Mouse (Mus musculus) heart, embryonic 15.5 days (tissue): ENCODE measurements around the gene Ceacam1. TPM values are rescaled to one million over a fixed set of nuclear protein-coding genes. Genes with fewer than 3 reads are reported as not detected.
A peak's percentile ranks its signal among the peaks of the same experiment; 100 is the strongest.

Experiments
- ATAC-seq: fragments of 200-750 bp; cut with Nextera tagmentation; replicated peaks from 2 replicates; pipeline ENCODE4 v1.8.0; 2017; ENCODE audit warnings: low read depth, moderate TSS enrichment; ENCODE audit not compliant: insufficient number of reproducible peaks, insufficient read depth, low FRiP score
- H3K27ac ChIP-seq: fragments of 300-500 bp; sonication (generic); 2 replicates; pipeline ENCODE4 v1.5.1; 2015; ENCODE audit warnings: mild to moderate bottlenecking, inconsistent platforms
- H3K27me3 ChIP-seq: fragments of 300-500 bp; sonication (generic); 2 replicates; pipeline ENCODE4 v1.6.1; 2015; ENCODE audit warnings: inconsistent platforms
- H3K36me3 ChIP-seq: fragments of 300-500 bp; sonication (generic); 2 replicates; pipeline ENCODE4 v1.6.1; 2015; ENCODE audit warnings: mild to moderate bottlenecking, inconsistent platforms
- H3K4me1 ChIP-seq: fragments of 300-500 bp; sonication (generic); replicated peaks from 2 replicates; pipeline ENCODE4 v1.6.1; 2015; ENCODE audit warnings: inconsistent platforms
- H3K4me2 ChIP-seq: fragments of 300-500 bp; sonication (generic); 2 replicates; pipeline ENCODE4 v1.6.1; 2015; ENCODE audit warnings: inconsistent platforms, mild to moderate bottlenecking, moderate library complexity
- H3K4me3 ChIP-seq: fragments of 300-500 bp; sonication (generic); 2 replicates; pipeline ENCODE4 v1.5.1; 2015; ENCODE audit warnings: mild to moderate bottlenecking, inconsistent platforms
- H3K9ac ChIP-seq: fragments of 300-500 bp; sonication (generic); 2 replicates; pipeline ENCODE4 v1.6.1; 2015; ENCODE audit warnings: mild to moderate bottlenecking, inconsistent platforms
- H3K9me3 ChIP-seq: fragments of 300-500 bp; sonication (generic); replicated peaks from 2 replicates; pipeline ENCODE4 v1.6.1; 2016; ENCODE audit warnings: inconsistent platforms
- WGBS: fragments of 180-500 bp; shearing (Covaris S2); methylation state at CpG from one replicate; pipeline ENCODE4 v1.1.7; 2015; ENCODE audit warnings: mixed read lengths; 5-methylcytosine and 5-hydroxymethylcytosine counted together
- polyA plus RNA-seq: library from polyadenylated mRNA; unstranded; fragments of >200 nt; fragmentation: Nextera tagmentation; extraction: Ambion mirVana; gene quantifications from 2 replicates; pipeline ENCODE4 v1.2.1, GENCODE M21; 2015

The Ceacam1 gene
- polyA plus RNA-seq, 1 experiment from 2014 or later, result 3.0 TPM

- Histone ChIP-seq H3K27me3 (no peaks in the 10 kb centered on the region), H3K36me3 (no peaks in the 10 kb centered on the region), H3K4me1 (0 out of 2 replicates have a peak, but pooled peaks cover 4% of the 10 kb centered on the region), H3K4me3 (no peak overlapping the region), H3K9me3 (no peaks in the 10 kb centered on the region), H3K4me2 (no peak overlapping the region), H3K27ac (peak overlapping the region; percentile 52), H3K9ac (no peak overlapping the region)
- 77% methylated on average over 2 of the region's 2 CpGs for WGBS
- no peak for ATAC-seq
Measured at GRCm38 (mm10) chr7:25436704-25437103, 40.7 kb downstream of the Ceacam1 start.

DNA sequence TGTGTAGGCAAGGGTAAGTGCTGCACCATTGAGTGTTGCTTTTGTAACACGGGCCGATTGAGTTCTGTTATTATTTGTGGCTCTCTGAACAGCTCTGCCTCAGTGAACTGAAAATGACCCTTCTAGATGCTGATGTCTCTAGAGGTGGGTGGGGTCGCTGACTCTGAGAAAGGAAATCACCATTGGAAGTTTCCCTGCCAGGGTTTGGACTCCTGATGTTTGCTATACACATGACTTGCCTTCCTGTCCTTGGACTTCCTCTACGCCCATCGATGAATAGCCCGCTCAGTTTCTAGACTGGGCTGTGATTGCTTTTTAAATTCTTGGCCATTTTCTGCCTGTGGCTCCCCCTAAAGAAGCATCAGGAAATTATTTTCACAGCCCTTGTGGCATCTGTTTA, 41.2 kb downstream of the Ceacam1 start:
- Histone ChIP-seq H3K9me3 (no peaks in the 10 kb centered on the region), H3K36me3 (no peaks in the 10 kb centered on the region), H3K4me2 (no peak overlapping the region), H3K27me3 (no peaks in the 10 kb centered on the region), H3K4me1 (0 out of 2 replicates have a peak, but pooled peaks cover 4% of the 10 kb centered on the region), H3K9ac (no peak overlapping the region), H3K27ac (peak overlapping the region; percentile 52), H3K4me3 (no peak overlapping the region)
- ATAC-seq, result no peak
- WGBS, result 74% methylated on average over 6 of the region's 6 CpGs

GRCm38 (mm10) chr7:25435546-25435851, 41.9 kb downstream of the Ceacam1 start:
- Histone ChIP-seq H3K4me1 (0 out of 2 replicates have a peak, but pooled peaks cover 4% of the 10 kb centered on the region), H3K27me3 (no peaks in the 10 kb centered on the region), H3K36me3 (no peaks in the 10 kb centered on the region), H3K4me3 (no peak overlapping the region), H3K9me3 (no peaks in the 10 kb centered on the region), H3K4me2 (no peak overlapping the region), H3K27ac (no peak overlapping the region; the same call in 1 of the 2 replicates), H3K9ac (no peak overlapping the region)
- no peak for ATAC-seq
- WGBS, result 70% methylated on average over 2 of the region's 2 CpGs

DNA sequence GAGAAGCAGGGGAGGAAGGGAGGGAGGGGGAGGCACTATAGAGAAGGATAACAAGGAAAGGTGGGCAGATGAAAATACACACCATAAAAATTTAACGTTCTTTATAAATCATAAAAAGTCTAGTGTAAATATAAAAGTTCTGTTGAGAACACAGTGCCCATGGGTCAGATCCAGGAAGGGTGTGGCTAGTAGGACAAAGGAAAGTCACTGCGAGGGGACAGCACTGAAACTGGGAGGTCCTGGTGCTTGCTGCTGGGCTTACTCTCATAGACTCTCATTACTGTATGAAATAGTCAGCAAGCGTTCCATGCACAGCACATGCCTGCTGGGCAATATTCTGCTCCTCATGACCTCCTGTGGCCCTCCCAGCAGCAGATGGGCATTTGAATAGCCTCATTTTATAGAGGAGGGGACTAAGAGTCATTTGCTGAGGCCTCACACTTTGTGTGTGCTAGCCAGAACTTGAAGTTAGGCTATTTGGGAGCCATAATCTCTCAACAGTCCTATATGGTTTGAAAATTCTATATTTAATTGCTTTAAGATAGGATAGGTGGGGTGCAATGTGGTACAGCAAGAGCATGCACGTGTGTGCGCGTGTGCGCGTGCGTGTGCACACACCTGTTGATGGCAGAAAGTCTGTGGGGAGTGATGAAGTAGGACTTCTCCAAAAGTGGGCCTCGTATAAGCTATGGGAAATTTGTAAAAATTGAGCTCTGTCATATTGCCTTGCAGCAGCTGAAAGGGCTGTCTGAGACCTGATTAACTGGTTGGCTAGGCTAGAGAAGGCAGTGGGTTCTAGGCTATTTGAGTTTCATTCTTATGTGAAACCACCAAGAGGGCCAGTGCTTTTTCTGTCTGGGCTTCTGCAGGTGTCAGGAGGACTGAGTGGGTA, 42.5 kb downstream of the Ceacam1 start:
- Histone ChIP-seq H3K36me3 (no peaks in the 10 kb centered on the region), H3K9ac (no peak overlapping the region), H3K4me3 (no peak overlapping the region), H3K9me3 (no peaks in the 10 kb centered on the region), H3K4me1 (0 out of 2 replicates have a peak, but pooled peaks cover 4% of the 10 kb centered on the region), H3K27me3 (no peaks in the 10 kb centered on the region), H3K4me2 (no peak overlapping the region), H3K27ac (no peak overlapping the region)
- no peak for ATAC-seq
- WGBS, result 83% methylated on average over 10 of the region's 10 CpGs

GRCm38 (mm10) chr7:25433781-25434560, 43.4 kb downstream of the Ceacam1 start:
- Histone ChIP-seq H3K9me3 (no peaks in the 10 kb centered on the region), H3K4me3 (no peak overlapping the region), H3K9ac (no peak overlapping the region), H3K4me2 (no peak overlapping the region), H3K4me1 (0 out of 2 replicates have a peak, but pooled peaks cover 4% of the 10 kb centered on the region), H3K36me3 (no peaks in the 10 kb centered on the region), H3K27me3 (no peaks in the 10 kb centered on the region), H3K27ac (peak overlapping the region; percentile 26)
- no peak for ATAC-seq
- 84% methylated on average over 9 of the region's 9 CpGs for WGBS

GRCm38 (mm10) chr7:25433007-25433541, 44.3 kb downstream of the Ceacam1 start:
- H3K27ac ChIP-seq, result peak overlapping the region; percentile 56
- H3K4me3 ChIP-seq, result no peak overlapping the region
- ATAC-seq, result peak; percentile 50
- 21% methylated on average over 5 of the region's 5 CpGs for WGBS
- no peaks in the 10 kb centered on the region for H3K36me3 ChIP-seq
- H3K9me3 ChIP-seq, result no peaks in the 10 kb centered on the region
- no peak overlapping the region for H3K4me2 ChIP-seq
- 0 out of 2 replicates have a peak, but pooled peaks cover 4% of the 10 kb centered on the region for H3K4me1 ChIP-seq
- H3K9ac ChIP-seq, result no peak overlapping the region
- H3K27me3 ChIP-seq, result no peaks in the 10 kb centered on the region

DNA sequence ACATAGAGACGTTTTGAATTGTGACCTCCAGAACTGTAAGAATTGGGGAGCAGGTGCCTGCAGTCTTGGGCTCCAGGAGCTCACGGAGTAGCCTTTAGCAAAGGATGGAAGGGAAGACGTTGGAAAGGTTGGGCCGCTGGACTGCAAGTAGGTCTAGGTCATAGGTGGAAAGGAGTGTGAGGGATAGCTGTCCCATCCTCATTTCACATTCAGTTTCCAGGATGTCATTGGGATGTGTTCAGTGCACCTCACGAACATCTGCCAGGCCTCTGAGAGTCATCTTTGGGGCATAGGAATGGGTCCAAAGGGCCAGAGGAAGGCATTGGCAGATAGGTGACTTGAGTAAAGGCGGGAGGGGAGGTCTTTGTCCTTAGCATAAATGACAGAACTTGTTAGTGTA, 45.0 kb downstream of the Ceacam1 start:
- H3K4me2 ChIP-seq, result no peak overlapping the region
- no peak for ATAC-seq
- no peaks in the 10 kb centered on the region for H3K27me3 ChIP-seq
- no peaks in the 10 kb centered on the region for H3K36me3 ChIP-seq
- peak overlapping the region; percentile 56; the same call in 1 of the 2 replicates for H3K27ac ChIP-seq
- WGBS, result 84% methylated on average over 6 of the region's 6 CpGs
- no peak overlapping the region for H3K9ac ChIP-seq
- H3K4me1 ChIP-seq, result 0 out of 2 replicates have a peak, but pooled peaks cover 4% of the 10 kb centered on the region
- no peak overlapping the region for H3K4me3 ChIP-seq
- H3K9me3 ChIP-seq, result no peaks in the 10 kb centered on the region

DNA sequence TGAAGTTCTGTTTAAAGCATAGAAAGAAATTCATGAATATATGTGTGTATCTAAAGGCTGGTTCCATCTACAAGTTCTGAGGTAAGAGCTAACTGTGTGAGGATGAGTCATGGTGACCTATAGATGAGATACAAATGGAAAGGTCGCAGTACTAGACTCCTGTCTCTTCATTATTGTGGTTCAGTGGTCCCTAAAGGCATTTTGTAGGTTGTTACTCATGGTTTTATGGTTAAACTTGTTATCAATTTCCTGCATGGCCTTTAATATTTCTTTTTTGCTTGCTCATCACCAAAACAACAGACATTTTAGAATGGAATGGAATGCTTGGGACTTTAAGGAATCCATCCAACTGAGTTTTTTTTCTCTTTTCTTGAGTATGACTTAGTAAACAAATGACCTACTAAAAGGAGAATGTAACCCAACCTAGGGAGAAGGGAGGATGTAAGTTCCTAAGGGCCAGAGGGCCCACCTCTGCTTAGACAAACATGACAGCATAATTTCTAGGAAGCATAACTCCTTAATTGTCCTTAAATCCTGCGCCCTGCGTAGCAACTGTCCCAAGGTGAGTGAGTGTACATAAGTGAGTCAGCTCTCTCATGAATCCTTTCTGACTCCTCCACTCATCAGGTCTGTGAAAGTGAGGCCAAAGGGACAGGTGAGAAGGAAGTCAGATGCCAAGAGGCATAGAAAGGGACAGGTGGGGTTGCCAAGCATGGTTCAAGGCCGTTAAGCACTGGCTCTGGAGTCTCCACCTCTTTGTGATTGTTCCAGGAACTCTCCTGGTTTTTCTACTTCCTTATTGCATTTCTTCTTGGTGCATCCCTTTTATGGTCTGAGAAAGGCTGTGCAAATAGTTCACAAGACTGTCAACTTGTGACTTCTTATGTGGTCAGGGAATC, 47.3 kb downstream of the Ceacam1 start:
- Histone ChIP-seq H3K4me2 (no peak overlapping the region), H3K27me3 (no peaks in the 10 kb centered on the region), H3K9me3 (no peaks in the 10 kb centered on the region), H3K36me3 (no peaks in the 10 kb centered on the region), H3K4me1 (0 out of 2 replicates have a peak, but pooled peaks cover 4% of the 10 kb centered on the region), H3K27ac (no peak overlapping the region), H3K9ac (no peak overlapping the region), H3K4me3 (no peak overlapping the region)
- 71% methylated on average over 4 of the region's 4 CpGs for WGBS
- ATAC-seq, result no peak

- Histone ChIP-seq H3K9me3 (no peaks in the 10 kb centered on the region), H3K4me3 (no peak overlapping the region), H3K9ac (no peak overlapping the region), H3K36me3 (no peaks in the 10 kb centered on the region), H3K27ac (no peak overlapping the region), H3K4me2 (no peak overlapping the region), H3K27me3 (peaks cover 9% of the 10 kb centered on the region; the same call in 1 of the 2 replicates), H3K4me1 (0 out of 2 replicates have a peak, but pooled peaks cover 4% of the 10 kb centered on the region)
- 80% methylated on average over 3 of the region's 3 CpGs for WGBS
- no peak for ATAC-seq
Measured at GRCm38 (mm10) chr7:25428321-25428720, 49.1 kb downstream of the Ceacam1 start.

DNA sequence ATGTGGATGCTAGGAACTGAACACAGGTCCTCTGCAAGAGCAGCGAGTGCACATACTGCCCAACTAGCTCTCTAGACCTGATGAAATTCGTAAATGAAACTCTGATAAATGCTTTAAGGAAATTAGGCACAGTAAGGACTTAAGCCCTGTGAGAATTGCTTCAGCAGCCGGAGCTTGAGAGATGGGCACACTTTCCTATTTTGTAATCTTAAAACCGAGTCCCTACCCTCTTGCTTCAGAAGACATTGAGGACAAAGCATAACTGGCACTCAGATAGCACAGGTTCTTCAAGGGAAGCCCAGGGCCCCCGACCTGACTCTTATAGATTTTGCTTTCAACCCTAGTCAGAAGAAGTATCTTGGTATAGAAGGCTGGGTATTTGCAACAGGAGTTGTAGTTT, 50.3 kb downstream of the Ceacam1 start:
- H3K9ac ChIP-seq, result no peak overlapping the region
- no peak overlapping the region for H3K4me2 ChIP-seq
- no peaks in the 10 kb centered on the region for H3K9me3 ChIP-seq
- H3K27ac ChIP-seq, result no peak overlapping the region
- no peaks in the 10 kb centered on the region for H3K4me1 ChIP-seq
- no peak for ATAC-seq
- no peak overlapping the region for H3K4me3 ChIP-seq
- H3K36me3 ChIP-seq, result no peaks in the 10 kb centered on the region
- peaks cover 20% of the 10 kb centered on the region for H3K27me3 ChIP-seq
- WGBS, result 70% methylated on average over 5 of the region's 5 CpGs
